Mouse (Mus musculus): ENCODE measurements around the gene Timp4.

Timp4 gene

DNA sequence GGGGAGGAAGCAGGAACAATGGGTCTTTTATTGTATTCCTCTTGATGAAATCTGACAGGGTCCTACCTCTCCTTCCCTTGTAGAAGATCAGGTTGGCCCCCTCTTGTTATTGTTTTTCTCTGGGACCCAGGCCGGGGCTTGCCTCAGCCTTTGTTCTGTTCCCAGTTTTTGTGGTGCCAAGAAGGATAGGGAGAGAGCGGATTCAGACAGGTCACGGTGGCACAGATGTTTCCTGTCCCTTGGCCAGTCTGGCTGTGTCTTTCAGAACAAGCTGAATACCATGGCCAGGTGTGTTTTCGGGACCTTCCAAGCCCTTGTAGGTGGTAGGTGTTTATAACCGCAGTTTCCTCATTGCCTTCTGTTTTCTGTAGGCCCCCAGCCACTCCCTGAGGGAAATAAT lies 38.9 kb downstream of the Timp4 start:
- in situ Hi-C loops (cut with MboI; ENCODE audit: low pct_unique_long_range_greater_than_20kb in 1 of 2, low sequenced_read_pairs in 2 of 2, unreplicated experiment in 1 of 2), result no loop called here

DNA sequence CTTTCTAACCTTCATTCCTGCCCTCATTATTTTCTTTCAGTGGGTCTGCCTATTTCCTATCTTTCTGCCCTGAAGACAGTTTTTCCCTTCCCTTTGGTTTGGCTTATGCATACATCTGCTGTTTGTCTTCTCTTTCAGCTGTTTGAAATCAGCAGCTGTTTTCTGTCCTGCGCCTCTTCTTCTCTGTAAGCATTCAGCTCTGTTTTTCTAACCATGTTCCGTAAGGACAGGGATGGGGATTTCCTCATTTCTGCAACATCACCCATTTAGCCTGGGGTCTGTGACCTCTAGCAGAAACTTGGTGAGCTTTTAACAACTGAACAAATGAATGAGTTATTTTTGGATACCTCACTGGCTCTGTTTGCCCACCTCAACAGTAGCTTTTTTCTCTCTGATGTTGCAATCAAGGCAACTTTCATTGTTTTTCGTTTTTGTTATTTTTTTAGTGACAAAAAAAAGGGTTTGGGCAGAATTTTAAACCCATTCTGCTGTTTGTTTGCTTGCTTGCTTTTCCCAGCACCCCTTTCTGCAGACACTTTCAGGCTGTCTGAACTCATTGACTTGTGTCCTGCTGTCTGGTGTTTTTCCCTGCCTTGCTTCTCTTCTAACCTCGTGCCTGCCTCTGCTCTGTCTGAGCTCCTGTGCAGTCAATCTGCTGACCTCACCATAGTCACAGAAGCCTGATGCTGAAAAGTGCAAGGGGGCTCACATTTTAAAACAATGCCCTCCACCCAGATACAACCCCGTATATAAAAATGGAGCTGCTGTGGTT lies 39.7 kb downstream of the Timp4 start:
- in situ Hi-C loops (cut with MboI; ENCODE audit: low pct_unique_long_range_greater_than_20kb in 1 of 2, low sequenced_read_pairs in 2 of 2, unreplicated experiment in 1 of 2), result no loop called here

DNA sequence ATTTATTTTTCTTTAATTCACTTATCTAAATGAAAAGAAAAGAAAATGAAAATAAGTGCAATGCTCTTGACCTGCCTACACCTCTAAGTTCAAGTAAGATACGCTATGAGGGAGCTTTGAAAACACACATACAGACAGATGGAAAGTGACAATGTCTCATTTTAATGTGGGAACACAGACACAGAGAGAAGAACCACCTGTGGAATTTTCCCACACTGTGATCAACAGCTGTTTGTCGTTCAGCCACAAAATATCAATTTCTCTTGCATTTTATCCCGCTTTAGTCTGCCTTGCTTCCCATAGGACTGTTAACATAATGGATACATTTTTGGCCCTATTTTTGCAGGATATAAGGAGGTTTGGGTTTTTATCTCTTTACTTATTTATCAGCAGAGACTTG lies 41.2 kb downstream of the Timp4 start:
- in situ Hi-C loops (cut with MboI; ENCODE audit: low pct_unique_long_range_greater_than_20kb in 1 of 2, low sequenced_read_pairs in 2 of 2, unreplicated experiment in 1 of 2), result no loop called here

DNA sequence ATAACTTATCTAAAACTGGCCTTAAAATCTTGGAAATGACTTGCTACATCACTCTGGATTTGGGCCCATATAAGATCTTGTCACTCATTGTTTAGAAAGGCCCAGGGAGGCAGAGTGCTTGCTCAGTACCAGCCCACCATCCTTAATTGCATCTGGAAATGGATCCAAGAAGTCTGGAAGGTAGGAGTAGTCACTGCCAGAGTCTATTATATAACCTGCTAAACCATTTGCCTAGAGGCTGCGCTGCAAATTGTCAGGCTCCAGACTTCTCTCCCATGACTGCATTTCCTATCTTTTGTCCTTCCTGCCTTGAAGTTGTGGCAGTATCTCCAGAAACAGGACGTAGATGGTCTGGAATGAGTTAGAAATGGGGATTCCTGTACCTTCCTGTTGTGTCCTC lies 41.8 kb downstream of the Timp4 start:
- in situ Hi-C loops (cut with MboI; ENCODE audit: low pct_unique_long_range_greater_than_20kb in 1 of 2, low sequenced_read_pairs in 2 of 2, unreplicated experiment in 1 of 2), result no loop called here

DNA sequence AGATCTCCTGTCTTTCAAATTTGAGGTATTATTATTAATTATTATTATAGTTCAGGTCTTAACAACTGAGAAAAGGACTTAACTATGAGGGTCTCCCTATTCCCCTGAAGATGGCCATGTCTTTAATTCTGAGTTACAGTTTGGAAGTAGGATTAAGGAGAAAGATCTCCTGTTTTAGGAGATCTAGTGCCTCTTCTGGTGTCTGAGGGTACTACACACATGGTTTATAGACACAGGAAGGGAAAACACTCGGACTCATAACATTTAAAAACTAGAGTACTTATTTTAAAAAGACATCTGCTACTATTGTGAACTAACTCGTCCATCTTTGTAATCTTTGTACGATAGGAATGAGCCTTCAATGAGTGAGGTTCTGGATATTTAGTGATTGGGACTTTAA lies 49.0 kb downstream of the Timp4 start:
- in situ Hi-C loops (cut with MboI; ENCODE audit: low pct_unique_long_range_greater_than_20kb in 1 of 2, low sequenced_read_pairs in 2 of 2, unreplicated experiment in 1 of 2), result no loop called here

DNA sequence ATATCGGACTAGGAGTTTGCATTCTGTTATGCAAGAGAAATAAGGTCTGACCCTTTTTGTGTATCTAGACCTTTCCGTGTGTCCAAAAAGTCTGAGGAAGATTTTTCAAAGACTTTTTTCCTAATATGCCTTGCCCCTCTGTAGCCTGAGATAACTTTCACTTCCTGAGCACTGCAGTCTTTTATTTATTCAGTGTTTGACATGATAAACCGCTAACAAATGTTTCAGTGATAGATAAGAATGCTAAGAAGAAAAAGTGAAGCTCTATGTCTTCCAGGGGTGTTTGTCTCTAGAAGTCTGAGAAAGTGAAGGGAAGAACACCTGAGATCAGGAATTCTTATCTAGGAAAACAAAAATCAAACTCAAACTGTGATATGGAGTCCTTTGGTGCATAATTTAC lies 51.3 kb downstream of the Timp4 start:
- in situ Hi-C loops (cut with MboI; ENCODE audit: low pct_unique_long_range_greater_than_20kb in 1 of 2, low sequenced_read_pairs in 2 of 2, unreplicated experiment in 1 of 2), result no loop called here

Data from mouse embryonic stem cell (cell line).